Mouse (Mus musculus) embryo, embryonic 10 days (tissue): ENCODE measurements at regions not wholly inside any gene's neighbourhood (a gene's known extent, or its start where the extent isn't known, plus 50 kb on each side); places are given as distances from the start of the nearest gene placed in this dataset.

Source experiments
- DNase-seq: peaks from one replicate; pipeline ENCODE4 v3.0.0-alpha.2; 2015; ENCODE audit warnings: low spot score

GRCm38 (mm10) chr9:23128018-23128369 is 94.9 kb upstream of the Bmper start:
- no peak for DNase-seq

GRCm38 (mm10) chr9:23134006-23134405 is 88.9 kb upstream of the Bmper start:
- DNase-seq: no peak

- DNase-seq: no peak
Measured at GRCm38 (mm10) chr9:23134421-23135118, 88.3 kb upstream of the Bmper start.

GRCm38 (mm10) chr9:23136511-23136910 is 86.4 kb upstream of the Bmper start:
- DNase-seq: no peak

- no peak for DNase-seq
Measured at GRCm38 (mm10) chr9:23137682-23138210, 85.1 kb upstream of the Bmper start.

GRCm38 (mm10) chr9:23139580-23140162 is 83.2 kb upstream of the Bmper start:
- DNase-seq: no peak

- no peak for DNase-seq
Measured at GRCm38 (mm10) chr9:23144281-23144680, 78.6 kb upstream of the Bmper start.

- no peak for DNase-seq
Measured at GRCm38 (mm10) chr9:23150338-23150737, 72.5 kb upstream of the Bmper start.

GRCm38 (mm10) chr9:23150874-23151273 is 72.0 kb upstream of the Bmper start:
- no peak for DNase-seq

- DNase-seq: no peak
Measured at GRCm38 (mm10) chr9:23151953-23152490, 70.9 kb upstream of the Bmper start.

GRCm38 (mm10) chr9:23156820-23157570 is 65.9 kb upstream of the Bmper start:
- no peak for DNase-seq

- no peak for DNase-seq
Measured at GRCm38 (mm10) chr9:23158499-23158898, 64.4 kb upstream of the Bmper start.

- no peak for DNase-seq
Measured at GRCm38 (mm10) chr9:23161346-23161745, 61.5 kb upstream of the Bmper start.

GRCm38 (mm10) chr9:23167056-23167591 is 55.8 kb upstream of the Bmper start:
- no peak for DNase-seq

GRCm38 (mm10) chr9:23167716-23168115 is 55.2 kb upstream of the Bmper start:
- DNase-seq: no peak

GRCm38 (mm10) chr9:23168149-23168548 is 54.7 kb upstream of the Bmper start:
- DNase-seq: no peak

- DNase-seq: no peak
Measured at GRCm38 (mm10) chr9:23171361-23171760, 51.5 kb upstream of the Bmper start.
